Comparison of ENCODE assay signal across 10 mouse cellular contexts in genomic region chr9:121494006-121494767, GRCm38 (mm10). TPM values are rescaled to one million over a fixed set of nuclear protein-coding genes. Genes with fewer than 3 reads are reported as not detected.
DNase-seq lines count a peak whose midpoint lies in the region; ATAC-seq and TF ChIP-seq lines count a peak whose summit lies in the region.
"Had no signal": no experiment of that assay in that cellular context is flagged by ENCODE, and none has a peak within 500 bp of the region (broad histone marks: within the 10 kb centered on the region; RNA-seq: fewer than 3 reads in every experiment).

No protein-coding gene starts in this region.

- TF ChIP-seq POLR2A in heart, adult 2 months (IDR thresholded peaks at IDR 0.05; ENCODE audit: insufficient read depth, low read depth, low read length), result no peak

- H3K36me3 ChIP-seq in heart, embryonic 13.5 days, result no peaks in the 10 kb centered on the region
- H3K36me3 ChIP-seq in heart, adult 2 months (ENCODE audit: control insufficient read depth, insufficient read depth, low read length), result no peaks in the 10 kb centered on the region
- H3K36me3 ChIP-seq in forebrain, embryonic 14.5 days (ENCODE audit: control insufficient read depth, insufficient read depth, low read length), result no peaks in the 10 kb centered on the region
- H3K36me3 ChIP-seq in midbrain, embryonic 10.5 days, result no peaks in the 10 kb centered on the region

- TF ChIP-seq CTCF in heart, adult 2 months (IDR thresholded peaks at IDR 0.05), result no peak

- H3K79me2 ChIP-seq in heart, adult 2 months (replicated peaks; ENCODE audit: control insufficient read depth, insufficient read depth, low read length), result no peaks in the 10 kb centered on the region

- no peaks in the 10 kb centered on the region for H3K9me3 ChIP-seq in heart, embryonic 13.5 days
- no peaks in the 10 kb centered on the region for H3K9me3 ChIP-seq in forebrain, embryonic 14.5 days (replicated peaks; ENCODE audit: control insufficient read depth, low read length)
- no peaks in the 10 kb centered on the region for H3K9me3 ChIP-seq in midbrain, embryonic 10.5 days (replicated peaks)

- H3K9ac ChIP-seq in heart, embryonic 13.5 days, result peak overlapping the region; percentile 45; the same call in 1 of the 2 replicates
- no peak overlapping the region for H3K9ac ChIP-seq in heart, adult 2 months (ENCODE audit: low read depth, low read length)
- peak overlapping the region; percentile 55 for H3K9ac ChIP-seq in forebrain, embryonic 14.5 days (ENCODE audit: low read length)

- peaks cover 20% of the 10 kb centered on the region for H3K4me1 ChIP-seq in heart, embryonic 13.5 days
- no peaks in the 10 kb centered on the region for H3K4me1 ChIP-seq in heart, adult 2 months (ENCODE audit: control insufficient read depth, insufficient read depth, low read length)
- H3K4me1 ChIP-seq in forebrain, embryonic 14.5 days (ENCODE audit: control insufficient read depth, insufficient read depth, low read length), result peaks cover 9% of the 10 kb centered on the region
- peaks cover 32% of the 10 kb centered on the region for H3K4me1 ChIP-seq in midbrain, embryonic 10.5 days

- no peak overlapping the region for H3K27ac ChIP-seq in heart, embryonic 13.5 days (replicated peaks)
- no peak overlapping the region for H3K27ac ChIP-seq in heart, adult 2 months
- no peak overlapping the region for H3K27ac ChIP-seq in forebrain, embryonic 14.5 days (ENCODE audit: low read depth, low read length)
- H3K27ac ChIP-seq in midbrain, embryonic 10.5 days (replicated peaks), result no peak overlapping the region; the same call in 1 of the 2 replicates

- peaks cover 78% of the 10 kb centered on the region for H3K27me3 ChIP-seq in heart, embryonic 13.5 days (replicated peaks)
- H3K27me3 ChIP-seq in heart, adult 2 months (ENCODE audit: control insufficient read depth, insufficient read depth, low read length), result peaks cover 5% of the 10 kb centered on the region
- H3K27me3 ChIP-seq in forebrain, embryonic 14.5 days (replicated peaks; ENCODE audit: control insufficient read depth, insufficient read depth, low read length), result peaks cover 40% of the 10 kb centered on the region
- H3K27me3 ChIP-seq in midbrain, embryonic 10.5 days (ENCODE audit: low read depth, poor library complexity, severe bottlenecking), result peaks cover 65% of the 10 kb centered on the region

- ATAC-seq in heart, embryonic 13.5 days (ENCODE audit: extremely low read depth, insufficient number of reproducible peaks, low FRiP score, low TSS enrichment), result no peak
- ATAC-seq in forebrain, embryonic 14.5 days, result 0 out of 2 replicates have a peak, but pooled peaks have one; percentile 20

- DNase-seq in heart, adult 2 months, result no peak
- peak; percentile 25 for DNase-seq in ES-CJ7 (ENCODE audit: low read depth, low spot score)
- DNase-seq in forebrain, embryonic 14.5 days (ENCODE audit: low spot score), result no peak
- peak; percentile 46 for DNase-seq in midbrain, embryonic 10.5 days (ENCODE audit: low spot score)
- DNase-seq in cerebellum, adult 8-10 months, result no peak
- DNase-seq in frontal cortex, postnatal 14 days (ENCODE audit: low spot score in 2 of 2), result no peak
- DNase-seq in cerebellum, adult 18-20 months, result no peak
- DNase-seq: cerebellum, postnatal 25 days had no signal

- H3K4me2 ChIP-seq in heart, embryonic 13.5 days, result peak overlapping the region; percentile 65
- peak overlapping the region; percentile 52 for H3K4me2 ChIP-seq in forebrain, embryonic 14.5 days (ENCODE audit: low read length)

- WGBS in heart, embryonic 13.5 days, result 2% methylated on average over 48 of the region's 48 CpGs
- 5% methylated on average over 48 of the region's 48 CpGs for WGBS in heart, adult 2 months
- 2% methylated on average over 48 of the region's 48 CpGs for WGBS in forebrain, embryonic 14.5 days
- WGBS in midbrain, embryonic 10.5 days, result 3% methylated on average over 48 of the region's 48 CpGs

- intact Hi-C loops in heart, adult 2 months (cut with DNase I), result no loop called here

- H3K4me3 ChIP-seq in heart, embryonic 13.5 days, result peak overlapping the region; percentile 44
- no peak overlapping the region for H3K4me3 ChIP-seq in heart, adult 2 months
- peak overlapping the region; percentile 31 for H3K4me3 ChIP-seq in forebrain, embryonic 14.5 days (ENCODE audit: low read depth, low read length)
- H3K4me3 ChIP-seq in midbrain, embryonic 10.5 days, result peak overlapping the region; percentile 52

- no peak for TF ChIP-seq EP300 in heart, adult 2 months (IDR thresholded peaks at IDR 0.05; ENCODE audit: insufficient read depth, low read depth, low read length)

RNA-seq across cellular contexts. Expression of gene Cck, which starts 1.3 kb away (rescaled TPM):
- polyA plus RNA-seq in heart, embryonic 13.5 days (2015; fragmentation: Nextera tagmentation; extraction: Ambion mirVana), result 0.62 and 0.75 TPM in 2 replicates
- total RNA-seq in heart, adult 2 months (2021), result not detected
- 0.35 and 0.47 TPM in 2 replicates for polyA plus RNA-seq in heart, adult 2 months (2012; rRNA removed)
- polyA plus RNA-seq in forebrain, embryonic 14.5 days (2014; fragmentation: Nextera tagmentation; extraction: Ambion mirVana), result 27.1 and 30.2 TPM in 2 replicates
- polyA plus RNA-seq in midbrain, embryonic 10.5 days (2016; fragmentation: Nextera tagmentation; extraction: Ambion mirVana), result 6.0 and 7.2 TPM in 2 replicates
- polyA plus RNA-seq: spleen, adult 2 months had no signal

Comparison
In these comparisons a context has a peak if more than half of its experiments do, and no peak if none do; other contexts are left out.
1. DNase-seq: peak in ES-CJ7 (single experiment) and midbrain, embryonic 10.5 days (single experiment); none in heart, adult 2 months (0 of 2), forebrain, embryonic 14.5 days (single experiment), cerebellum, adult 8-10 months (single experiment), frontal cortex, postnatal 14 days (0 of 2) and cerebellum, adult 18-20 months (0 of 2).